Mouse (Mus musculus) fat pad, adult 2 months (tissue): ENCODE measurements around the gene Hcn1.

Source experiments
- DNase-seq: peaks from one replicate; pipeline ENCODE4 v3.0.0-alpha.2; 2011; ENCODE audit warnings: low read depth, low spot score; ENCODE audit errors: extremely low read depth

Hcn1 gene

GRCm38 (mm10) chr13:117851954-117852710, 250.0 kb downstream of the Hcn1 start:
- no peak for DNase-seq

- no peak for DNase-seq
Measured at GRCm38 (mm10) chr13:117852711-117853051, 250.6 kb downstream of the Hcn1 start.

GRCm38 (mm10) chr13:117858416-117858815, 256.3 kb downstream of the Hcn1 start:
- DNase-seq, result no peak

- no peak for DNase-seq
Measured at GRCm38 (mm10) chr13:117877787-117878186, 275.7 kb downstream of the Hcn1 start.

GRCm38 (mm10) chr13:117880471-117881225, 278.5 kb downstream of the Hcn1 start:
- DNase-seq, result no peak

DNA sequence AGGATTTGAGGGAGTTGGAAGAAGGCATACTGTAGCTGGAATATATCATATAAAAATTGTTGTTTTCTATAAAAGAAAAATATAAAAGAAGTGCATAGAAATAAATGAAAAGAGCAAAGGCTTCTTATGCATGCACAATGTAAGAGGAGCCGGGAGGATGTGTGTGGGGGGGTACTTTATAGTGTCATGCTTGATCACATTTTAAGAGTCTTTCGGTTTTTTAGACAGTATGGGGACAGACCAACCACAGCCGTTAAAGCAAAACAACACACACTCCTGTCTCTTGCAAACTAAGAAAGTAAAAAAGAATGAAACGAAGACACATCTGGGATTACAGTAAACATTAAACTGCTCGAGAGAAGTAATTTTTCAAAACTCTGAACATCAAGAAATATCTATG, 290.0 kb downstream of the Hcn1 start:
- no peak for DNase-seq

DNA sequence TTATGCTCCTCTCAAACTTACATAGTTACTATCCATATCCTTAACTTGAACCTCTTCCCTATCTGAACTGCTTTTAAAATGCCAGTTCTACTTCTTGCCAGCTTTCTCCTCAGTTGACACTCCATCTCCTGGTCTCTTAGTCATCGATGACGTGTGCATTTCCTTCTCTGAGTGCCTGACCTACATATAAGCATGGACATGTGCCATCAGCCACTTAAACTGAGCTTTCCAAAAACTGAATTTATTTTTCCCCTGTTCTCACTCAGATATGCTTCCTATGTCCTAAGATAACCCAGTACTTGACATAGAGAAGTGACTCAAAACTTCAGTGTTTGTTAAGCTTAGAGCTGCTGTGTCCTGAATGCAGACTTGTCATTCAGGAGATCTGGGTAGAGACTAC, 295.9 kb downstream of the Hcn1 start:
- no peak for DNase-seq

DNA sequence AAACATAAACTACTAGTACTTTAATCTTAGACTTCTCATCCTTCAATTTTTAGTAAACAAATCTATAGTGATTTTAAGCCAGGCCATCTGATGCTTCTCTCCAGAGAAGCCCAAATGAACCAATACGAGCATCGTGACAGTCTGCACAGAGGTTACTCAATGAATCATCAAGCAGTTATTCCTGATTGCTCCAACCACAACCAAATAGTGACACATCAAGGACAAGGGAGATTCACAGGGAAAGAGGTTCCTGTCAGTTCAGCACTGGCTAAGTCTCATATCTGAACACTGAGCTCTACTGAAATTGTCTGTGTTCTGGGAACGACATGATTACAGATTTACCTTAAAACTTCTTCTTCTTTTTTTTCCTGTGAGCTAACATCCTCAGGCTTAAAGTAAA, 305.7 kb downstream of the Hcn1 start:
- no peak for DNase-seq

DNA sequence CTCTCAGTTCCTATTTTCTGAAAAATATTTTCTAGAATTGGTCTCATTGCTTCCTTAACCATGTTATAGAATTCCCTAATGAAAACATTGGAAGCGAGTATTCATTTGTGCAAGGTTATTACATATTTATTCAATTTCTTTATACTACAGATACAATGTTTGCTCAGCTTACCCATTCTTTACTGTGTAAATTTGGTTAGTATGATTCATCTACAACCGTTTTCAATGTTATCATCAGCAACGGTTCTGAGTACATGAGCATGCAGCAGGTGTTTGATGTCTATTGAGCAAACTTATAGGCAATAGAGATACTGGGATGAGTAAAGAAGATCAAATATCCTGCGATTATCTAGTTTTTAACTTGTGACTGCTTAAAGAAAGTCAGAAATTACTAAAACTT, 327.6 kb downstream of the Hcn1 start:
- no peak for DNase-seq

- no peak for DNase-seq
Measured at GRCm38 (mm10) chr13:117931746-117932145, 329.6 kb downstream of the Hcn1 start.

DNA sequence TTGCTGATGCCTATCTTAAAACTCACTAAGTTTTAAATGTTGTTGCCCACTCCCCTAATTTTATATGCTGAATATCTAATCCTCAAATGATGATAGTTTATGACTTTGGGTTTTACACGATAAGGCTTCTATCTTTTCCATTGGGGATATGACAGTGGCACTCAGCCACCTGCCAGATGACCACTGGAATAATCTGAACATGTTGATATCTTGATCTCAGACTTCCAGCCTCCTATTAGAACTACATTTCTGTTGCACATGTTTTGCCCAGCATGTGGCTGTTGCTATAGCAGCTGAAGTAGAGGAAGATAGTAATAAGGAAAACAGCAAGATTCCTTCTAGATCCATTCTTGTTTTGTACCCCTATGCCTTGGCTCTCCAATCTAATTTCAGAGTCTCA, 336.6 kb downstream of the Hcn1 start:
- no peak for DNase-seq

GRCm38 (mm10) chr13:117940536-117941280, 338.6 kb downstream of the Hcn1 start:
- DNase-seq, result no peak

GRCm38 (mm10) chr13:117946843-117947242, 344.7 kb downstream of the Hcn1 start:
- no peak for DNase-seq

GRCm38 (mm10) chr13:117947704-117948376, 345.7 kb downstream of the Hcn1 start:
- DNase-seq, result no peak

- DNase-seq, result no peak
Measured at GRCm38 (mm10) chr13:117958496-117959421, 356.6 kb downstream of the Hcn1 start.

- no peak for DNase-seq
Measured at GRCm38 (mm10) chr13:117964620-117965019, 362.5 kb downstream of the Hcn1 start.

DNA sequence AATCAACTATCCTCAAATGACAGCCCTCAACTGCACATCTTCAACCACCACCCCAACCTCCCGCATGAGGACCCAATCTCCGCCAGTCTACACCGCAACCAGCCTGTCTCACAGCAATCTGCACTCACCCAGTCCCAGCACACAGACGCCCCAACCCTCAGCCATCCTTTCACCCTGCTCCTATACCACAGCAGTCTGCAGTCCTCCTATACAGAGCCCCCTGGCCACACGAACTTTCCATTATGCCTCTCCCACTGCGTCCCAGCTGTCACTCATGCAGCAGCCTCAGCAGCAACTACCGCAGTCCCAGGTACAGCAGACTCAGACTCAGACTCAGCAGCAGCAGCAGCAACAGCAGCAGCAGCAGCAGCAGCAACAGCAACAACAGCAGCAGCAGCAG, 373.3 kb downstream of the Hcn1 start:
- no peak for DNase-seq

- DNase-seq, result no peak
Measured at GRCm38 (mm10) chr13:117975823-117976222, 373.7 kb downstream of the Hcn1 start.

- no peak for DNase-seq
Measured at GRCm38 (mm10) chr13:117984339-117984738, 382.2 kb downstream of the Hcn1 start.

- DNase-seq, result no peak
Measured at GRCm38 (mm10) chr13:117999767-118000488, 397.8 kb downstream of the Hcn1 start.
